Mouse (Mus musculus): ENCODE data around the gene 1110059E24Rik. TPM values are rescaled to one million over a fixed set of nuclear protein-coding genes. Genes with fewer than 3 reads are reported as not detected.
"Not testable (repeated sequence)": the region's sequence is repeated elsewhere in the genome, so short reads cannot be mapped to it uniquely, and the experiment has no call there.

1110059E24Rik gene
- polyA plus RNA-seq, 1 experiment from 2014 or later, result 63.2 TPM

- Histone ChIP-seq H3K4me1 (replicated peaks) (peaks cover under 1% of the 10 kb centered on the region), H3K4me3 (replicated peaks) (no peak overlapping the region), H3K27me3 (no peaks in the 10 kb centered on the region), H3K4me2 (no peak overlapping the region), H3K36me3 (no peaks in the 10 kb centered on the region), H3K9me3 (no peaks in the 10 kb centered on the region), H3K27ac (no peak overlapping the region), H3K9ac (replicated peaks) (no peak overlapping the region)
- 79% methylated on average over 6 of the region's 6 CpGs for WGBS
- no peak for ATAC-seq (ENCODE audit: insufficient number of reproducible peaks, insufficient read depth, low FRiP score, low TSS enrichment, low read depth)
Measured at GRCm38 (mm10) chr19:21646142-21646541, 6.6 kb downstream of the 1110059E24Rik start.

GRCm38 (mm10) chr19:21645301-21645700, 7.5 kb downstream of the 1110059E24Rik start:
- Histone ChIP-seq H3K9ac (replicated peaks) (no peak overlapping the region), H3K27ac (no peak overlapping the region), H3K4me2 (no peak overlapping the region), H3K27me3 (no peaks in the 10 kb centered on the region), H3K4me1 (replicated peaks) (no peaks in the 10 kb centered on the region), H3K4me3 (replicated peaks) (no peak overlapping the region), H3K9me3 (no peaks in the 10 kb centered on the region), H3K36me3 (no peaks in the 10 kb centered on the region)
- 64% methylated on average over 4 of the region's 4 CpGs for WGBS
- no peak for ATAC-seq (ENCODE audit: insufficient number of reproducible peaks, insufficient read depth, low FRiP score, low TSS enrichment, low read depth)

- Histone ChIP-seq H3K9ac (replicated peaks) (no peak overlapping the region), H3K9me3 (no peaks in the 10 kb centered on the region), H3K4me3 (replicated peaks) (no peak overlapping the region), H3K27ac (no peak overlapping the region), H3K27me3 (no peaks in the 10 kb centered on the region), H3K4me1 (replicated peaks) (no peaks in the 10 kb centered on the region), H3K36me3 (no peaks in the 10 kb centered on the region), H3K4me2 (no peak overlapping the region)
- no peak for ATAC-seq (ENCODE audit: insufficient number of reproducible peaks, insufficient read depth, low FRiP score, low TSS enrichment, low read depth)
- 87% methylated on average over 1 of the region's 1 CpGs for WGBS
Measured at GRCm38 (mm10) chr19:21643935-21644334, 8.8 kb downstream of the 1110059E24Rik start.

- Histone ChIP-seq H3K4me3 (replicated peaks) (no peak overlapping the region), H3K4me1 (replicated peaks) (peaks cover 7% of the 10 kb centered on the region), H3K27ac (no peak overlapping the region), H3K9ac (replicated peaks) (no peak overlapping the region), H3K9me3 (no peaks in the 10 kb centered on the region), H3K4me2 (no peak overlapping the region), H3K36me3 (no peaks in the 10 kb centered on the region), H3K27me3 (no peaks in the 10 kb centered on the region)
- 61% methylated on average over 7 of the region's 7 CpGs for WGBS
- ATAC-seq (ENCODE audit: insufficient number of reproducible peaks, insufficient read depth, low FRiP score, low TSS enrichment, low read depth), result no peak
Measured at GRCm38 (mm10) chr19:21637672-21638071, 15.1 kb downstream of the 1110059E24Rik start.

- WGBS, result 72% methylated on average over 3 of the region's 3 CpGs
Measured at GRCm38 (mm10) chr19:21636907-21637306, 15.9 kb downstream of the 1110059E24Rik start.

GRCm38 (mm10) chr19:21635406-21635805, 17.4 kb downstream of the 1110059E24Rik start:
- Histone ChIP-seq H3K27ac (no peak overlapping the region), H3K9ac (replicated peaks) (no peak overlapping the region), H3K9me3 (no peaks in the 10 kb centered on the region), H3K36me3 (no peaks in the 10 kb centered on the region), H3K4me1 (replicated peaks) (peaks cover 13% of the 10 kb centered on the region), H3K27me3 (no peaks in the 10 kb centered on the region), H3K4me3 (replicated peaks) (no peak overlapping the region), H3K4me2 (no peak overlapping the region)
- 86% methylated on average over 2 of the region's 2 CpGs for WGBS
- ATAC-seq (ENCODE audit: insufficient number of reproducible peaks, insufficient read depth, low FRiP score, low TSS enrichment, low read depth), result no peak

More at GRCm38 (mm10) chr19:21636907-21637306, 15.9 kb downstream of the 1110059E24Rik start:
- H3K27me3 ChIP-seq, result no peaks in the 10 kb centered on the region
- no peaks in the 10 kb centered on the region for H3K36me3 ChIP-seq
- H3K4me2 ChIP-seq, result no peak overlapping the region
- H3K4me1 ChIP-seq (replicated peaks), result peaks cover 7% of the 10 kb centered on the region
- H3K9me3 ChIP-seq, result no peaks in the 10 kb centered on the region
- no peak overlapping the region for H3K4me3 ChIP-seq (replicated peaks)
- H3K9ac ChIP-seq (replicated peaks), result no peak overlapping the region
- no peak for ATAC-seq (ENCODE audit: insufficient number of reproducible peaks, insufficient read depth, low FRiP score, low TSS enrichment, low read depth)
- no peak overlapping the region for H3K27ac ChIP-seq

- Histone ChIP-seq H3K9ac (replicated peaks) (no peak overlapping the region), H3K4me3 (replicated peaks) (no peak overlapping the region), H3K4me1 (replicated peaks) (peaks cover 14% of the 10 kb centered on the region), H3K36me3 (no peaks in the 10 kb centered on the region), H3K9me3 (no peaks in the 10 kb centered on the region), H3K4me2 (no peak overlapping the region), H3K27ac (no peak overlapping the region), H3K27me3 (no peaks in the 10 kb centered on the region)
- 52% methylated on average over 14 of the region's 14 CpGs for WGBS
- no peak for ATAC-seq (ENCODE audit: insufficient number of reproducible peaks, insufficient read depth, low FRiP score, low TSS enrichment, low read depth)
Measured at GRCm38 (mm10) chr19:21630656-21631331, 22.0 kb downstream of the 1110059E24Rik start.

GRCm38 (mm10) chr19:21629501-21629900, 23.3 kb downstream of the 1110059E24Rik start:
- 64% methylated on average over 1 of the region's 1 CpGs for WGBS
- Histone ChIP-seq H3K9me3 (no peaks in the 10 kb centered on the region), H3K4me1 (replicated peaks) (peaks cover 12% of the 10 kb centered on the region), H3K4me2 (no peak overlapping the region), H3K4me3 (replicated peaks) (no peak overlapping the region), H3K9ac (replicated peaks) (no peak overlapping the region), H3K27me3 (no peaks in the 10 kb centered on the region), H3K27ac (peak overlapping the region; percentile 12; the same call in 1 of the 2 replicates), H3K36me3 (no peaks in the 10 kb centered on the region)
- no peak for ATAC-seq (ENCODE audit: insufficient number of reproducible peaks, insufficient read depth, low FRiP score, low TSS enrichment, low read depth)

- no peak overlapping the region for H3K4me2 ChIP-seq
- no peak for ATAC-seq (ENCODE audit: insufficient number of reproducible peaks, insufficient read depth, low FRiP score, low TSS enrichment, low read depth)
- peaks cover 7% of the 10 kb centered on the region; the same call in 1 of the 2 replicates for H3K4me1 ChIP-seq (replicated peaks)
- no peak overlapping the region for H3K27ac ChIP-seq
- H3K9me3 ChIP-seq, result no peaks in the 10 kb centered on the region
- no peak overlapping the region for H3K9ac ChIP-seq (replicated peaks)
- no peak overlapping the region for H3K4me3 ChIP-seq (replicated peaks)
- H3K27me3 ChIP-seq, result no peaks in the 10 kb centered on the region
- WGBS, result 92% methylated on average over 1 of the region's 1 CpGs
- no peaks in the 10 kb centered on the region for H3K36me3 ChIP-seq
Measured at GRCm38 (mm10) chr19:21629030-21629429, 23.7 kb downstream of the 1110059E24Rik start.

- H3K4me3 ChIP-seq (replicated peaks); H3K4me2 ChIP-seq; H3K36me3 ChIP-seq; H3K9ac ChIP-seq (replicated peaks); H3K4me1 ChIP-seq (replicated peaks); H3K27me3 ChIP-seq; H3K9me3 ChIP-seq; ATAC-seq (ENCODE audit: insufficient number of reproducible peaks, insufficient read depth, low FRiP score, low TSS enrichment, low read depth); H3K27ac ChIP-seq: not testable (repeated sequence)
- 37% methylated on average over 11 of the region's 11 CpGs for WGBS
Measured at GRCm38 (mm10) chr19:21628440-21628839, 24.3 kb downstream of the 1110059E24Rik start.

- H3K9me3 ChIP-seq, result no peaks in the 10 kb centered on the region
- H3K4me2 ChIP-seq, result no peak overlapping the region
- 90% methylated on average over 6 of the region's 6 CpGs for whole genome bisulfite sequencing
- H3K27me3 ChIP-seq, result no peaks in the 10 kb centered on the region
- no peak for ATAC-seq (ENCODE audit: insufficient number of reproducible peaks, insufficient read depth, low FRiP score, low TSS enrichment, low read depth)
- no peak overlapping the region for H3K9ac ChIP-seq (replicated peaks)
- H3K4me1 ChIP-seq (replicated peaks), result 0 out of 2 replicates have a peak, but pooled peaks cover 7% of the 10 kb centered on the region
- no peaks in the 10 kb centered on the region for H3K36me3 ChIP-seq
- no peak overlapping the region for H3K27ac ChIP-seq
- H3K4me3 ChIP-seq (replicated peaks), result no peak overlapping the region
Measured at GRCm38 (mm10) chr19:21626271-21626988, 26.3 kb downstream of the 1110059E24Rik start.
